ENCODE assay signal across 13 mouse cellular contexts in the genomic region with DNA sequence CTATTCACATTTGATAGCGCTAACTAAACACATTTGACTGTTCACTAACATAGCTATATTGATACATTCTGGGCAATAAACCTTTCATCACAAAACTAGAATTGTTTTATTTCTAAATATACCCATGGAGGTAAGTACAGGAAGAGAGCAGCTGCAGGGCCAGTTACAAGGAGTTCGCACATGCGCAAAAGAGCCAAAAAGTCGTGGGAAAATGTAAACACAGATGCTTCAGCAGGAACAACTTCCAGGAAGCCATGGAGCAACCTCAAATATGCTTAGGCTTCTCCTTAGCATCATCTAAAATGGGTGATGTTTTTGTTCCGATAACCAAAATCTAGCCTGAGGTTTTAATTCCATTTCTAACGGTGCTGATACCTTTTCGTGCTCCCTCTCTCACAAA. TPM values are rescaled to one million over a fixed set of nuclear protein-coding genes. Genes with fewer than 3 reads are reported as not detected.
DNase-seq lines count a peak whose midpoint lies in the region; ATAC-seq and TF ChIP-seq lines count a peak whose summit lies in the region.
"Had no signal": no experiment of that assay in that cellular context is flagged by ENCODE, and none has a peak within 500 bp of the region (broad histone marks: within the 10 kb centered on the region; RNA-seq: fewer than 3 reads in every experiment).

No protein-coding gene starts in this region.

- peak; percentile 23 for DNase-seq in retina, embryonic 14.5 days (ENCODE audit: low spot score)
- no peak for DNase-seq in retina, postnatal 1 day
- peak; percentile 62 for DNase-seq in lung, postnatal 10 days
- DNase-seq in stomach, postnatal 0 days (ENCODE audit: low spot score) = no peak
- no peak for DNase-seq in thymus, postnatal 10 days (ENCODE audit: low spot score in 2 of 2)
- no peak for DNase-seq in layer of hippocampus, adult 18-20 months (ENCODE audit: low spot score in 2 of 2)
- DNase-seq: cerebellum, adult 9-10 months; kidney, adult 8-10 months; layer of hippocampus, adult 9-11 months; thymus, adult 2 months had no signal

- H3K4me3 ChIP-seq in forebrain, embryonic 12.5 days (replicated peaks) = no peak overlapping the region
- H3K4me3 ChIP-seq in forebrain, embryonic 13.5 days = no peak overlapping the region
- no peak overlapping the region for H3K4me3 ChIP-seq in stomach, postnatal 0 days (ENCODE audit: low read depth, low read length)
- H3K4me3 ChIP-seq: erythroblast, embryonic 14.5 days had no signal

- no peak for TF ChIP-seq CTCF in stomach, postnatal 0 days (IDR thresholded peaks at IDR 0.05; ENCODE audit: low read depth)

- H3K27me3 ChIP-seq in forebrain, embryonic 12.5 days = no peaks in the 10 kb centered on the region
- no peaks in the 10 kb centered on the region for H3K27me3 ChIP-seq in forebrain, embryonic 13.5 days
- H3K27me3 ChIP-seq in stomach, postnatal 0 days (ENCODE audit: control insufficient read depth, insufficient read depth, low read length) = no peaks in the 10 kb centered on the region

- H3K27ac ChIP-seq in forebrain, embryonic 12.5 days = 0 out of 2 replicates have a peak overlapping the region, but pooled peaks have one; percentile 19
- H3K27ac ChIP-seq in forebrain, embryonic 13.5 days = no peak overlapping the region
- 0 out of 2 replicates have a peak overlapping the region, but pooled peaks have one; percentile 40 for H3K27ac ChIP-seq in stomach, postnatal 0 days (replicated peaks)

- H3K4me1 ChIP-seq in forebrain, embryonic 12.5 days = peaks cover 6% of the 10 kb centered on the region; the same call in 1 of the 2 replicates
- no peaks in the 10 kb centered on the region; the same call in none of the 2 replicates for H3K4me1 ChIP-seq in forebrain, embryonic 13.5 days
- no peaks in the 10 kb centered on the region for H3K4me1 ChIP-seq in stomach, postnatal 0 days (replicated peaks; ENCODE audit: control insufficient read depth, insufficient read depth)

- no peaks in the 10 kb centered on the region for H3K9me3 ChIP-seq in forebrain, embryonic 12.5 days
- no peaks in the 10 kb centered on the region for H3K9me3 ChIP-seq in forebrain, embryonic 13.5 days (replicated peaks)
- H3K9me3 ChIP-seq in stomach, postnatal 0 days (ENCODE audit: control insufficient read depth, low read length) = no peaks in the 10 kb centered on the region

- WGBS in forebrain, embryonic 12.5 days = 52% methylated on average over 7 of the region's 7 CpGs
- WGBS in forebrain, embryonic 13.5 days = 52% methylated on average over 7 of the region's 7 CpGs
- 42% methylated on average over 7 of the region's 7 CpGs for WGBS in stomach, postnatal 0 days

- no peak for TF ChIP-seq EP300 in stomach, postnatal 0 days (optimal IDR thresholded peaks at IDR 0.05)

- no peak for ATAC-seq in forebrain, embryonic 12.5 days (ENCODE audit: low FRiP score)
- no peak for ATAC-seq in forebrain, embryonic 13.5 days
- no peak for ATAC-seq in stomach, postnatal 0 days (ENCODE audit: low FRiP score, low TSS enrichment)

- no peak overlapping the region for H3K4me2 ChIP-seq in forebrain, embryonic 12.5 days
- no peak overlapping the region for H3K4me2 ChIP-seq in forebrain, embryonic 13.5 days
- H3K4me2 ChIP-seq in stomach, postnatal 0 days (replicated peaks; ENCODE audit: low read depth) = no peak overlapping the region

- H3K9ac ChIP-seq in forebrain, embryonic 12.5 days = no peak overlapping the region
- no peak overlapping the region for H3K9ac ChIP-seq in forebrain, embryonic 13.5 days
- no peak overlapping the region for H3K9ac ChIP-seq in stomach, postnatal 0 days (ENCODE audit: low read length)

- no peaks in the 10 kb centered on the region for H3K36me3 ChIP-seq in forebrain, embryonic 12.5 days (replicated peaks)
- H3K36me3 ChIP-seq in forebrain, embryonic 13.5 days (ENCODE audit: poor library complexity, severe bottlenecking) = peaks cover 3% of the 10 kb centered on the region; the same call in 1 of the 2 replicates
- H3K36me3 ChIP-seq in stomach, postnatal 0 days (ENCODE audit: control insufficient read depth, insufficient read depth, low read length) = no peaks in the 10 kb centered on the region; the same call in 1 of the 2 replicates

RNA-seq across cellular contexts. Expression of a gene that starts 25.8 kb away (rescaled TPM):
- 12.1 and 12.6 TPM in 2 replicates for polyA plus RNA-seq in forebrain, embryonic 12.5 days (2016; fragmentation: Nextera tagmentation; extraction: Ambion mirVana)
- polyA plus RNA-seq in forebrain, embryonic 13.5 days (2015; fragmentation: Nextera tagmentation; extraction: Ambion mirVana) = 23.5 and 26.4 TPM in 2 replicates
- 18.7 and 20.0 TPM in 2 replicates for polyA plus RNA-seq in stomach, postnatal 0 days (2015; fragmentation: Nextera tagmentation; extraction: Ambion mirVana)
- 100 to 1,000 TPM; 106 to 112 TPM for total RNA-seq in layer of hippocampus, adult 18-20 months (2021)
- polyA plus RNA-seq: erythroblast, embryonic 14.5 days had no signal

Comparison
In these comparisons a context has a peak if more than half of its experiments do, and no peak if none do; other contexts are left out.
1. DNase-seq: peak in retina, embryonic 14.5 days (single experiment) and lung, postnatal 10 days (single experiment); none in retina, postnatal 1 day (single experiment), stomach, postnatal 0 days (single experiment), thymus, postnatal 10 days (0 of 2) and layer of hippocampus, adult 18-20 months (0 of 2).